Mouse (Mus musculus): ENCODE data around the gene Cox17. TPM values are rescaled to one million over a fixed set of nuclear protein-coding genes. Genes with fewer than 3 reads are reported as not detected.

Gene Cox17
- polyA plus RNA-seq, 1 experiment from 2014 or later, result 557 TPM

DNA sequence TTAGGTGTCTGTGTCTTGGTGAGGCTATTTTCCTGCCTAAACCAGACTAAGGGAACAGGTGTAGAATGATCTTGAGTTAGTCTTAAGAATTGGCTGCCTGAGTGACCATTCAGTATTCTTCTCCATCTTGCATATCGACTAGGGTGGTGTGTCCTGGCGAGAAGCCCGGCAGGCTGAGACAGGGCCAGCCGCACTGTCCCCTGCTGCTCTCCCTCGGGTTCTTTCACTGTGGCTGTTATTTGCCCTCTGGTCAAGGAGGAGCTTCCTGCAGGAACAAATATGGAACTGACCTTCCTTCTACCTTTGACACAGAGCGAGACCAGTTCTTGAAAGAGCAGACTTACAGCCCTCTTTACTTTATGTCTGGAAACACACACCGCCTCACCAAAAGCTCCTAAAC, 5.2 kb downstream of the Cox17 start:
- Histone ChIP-seq H3K4me3 (ENCODE audit: low read depth, low read length) (no peak overlapping the region), H3K36me3 (ENCODE audit: control insufficient read depth, insufficient read depth) (peaks cover 29% of the 10 kb centered on the region), H3K4me2 (replicated peaks; ENCODE audit: low read depth) (no peak overlapping the region), H3K27ac (ENCODE audit: low read depth, low read length) (no peak overlapping the region), H3K9ac (ENCODE audit: low read depth, low read length) (no peak overlapping the region), H3K4me1 (replicated peaks; ENCODE audit: control insufficient read depth, insufficient read depth, low read length) (peaks cover 7% of the 10 kb centered on the region; the same call in 1 of the 2 replicates), H3K9me3 (ENCODE audit: control insufficient read depth) (no peaks in the 10 kb centered on the region), H3K27me3 (replicated peaks; ENCODE audit: control insufficient read depth, insufficient read depth, low read length) (no peaks in the 10 kb centered on the region)
- ATAC-seq, result no peak
- TF ChIP-seq CTCF (IDR thresholded peaks at IDR 0.05; ENCODE audit: low read depth), result no peak
- WGBS, result 78% methylated on average over 7 of the region's 7 CpGs

DNA sequence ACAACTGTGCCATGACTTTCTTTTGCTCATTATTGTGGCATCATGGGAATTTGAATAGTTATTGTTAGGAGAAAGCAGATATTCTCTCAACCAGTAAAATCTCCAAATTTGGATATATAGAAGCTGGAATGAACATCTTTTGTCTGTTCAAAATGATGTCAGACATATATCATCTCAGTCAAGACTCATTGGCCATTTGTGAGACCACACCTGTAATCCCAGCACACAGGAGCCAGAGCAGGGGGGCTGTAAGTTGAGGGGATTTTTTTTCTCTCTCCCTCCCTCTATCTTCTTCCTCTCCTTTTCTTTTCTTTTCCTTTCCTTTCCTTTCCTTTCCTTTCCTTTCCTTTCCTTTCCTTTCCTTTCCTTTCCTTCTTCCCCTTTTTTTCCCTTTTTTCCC, 6.1 kb downstream of the Cox17 start:
- H3K4me2 ChIP-seq (replicated peaks; ENCODE audit: low read depth), result no peak overlapping the region
- no peak overlapping the region for H3K4me3 ChIP-seq (ENCODE audit: low read depth, low read length)
- peaks cover 29% of the 10 kb centered on the region for H3K36me3 ChIP-seq (ENCODE audit: control insufficient read depth, insufficient read depth)
- H3K4me1 ChIP-seq (replicated peaks; ENCODE audit: control insufficient read depth, insufficient read depth, low read length), result peaks cover 1% of the 10 kb centered on the region; the same call in 1 of the 2 replicates
- H3K9ac ChIP-seq (ENCODE audit: low read depth, low read length), result no peak overlapping the region
- no peaks in the 10 kb centered on the region for H3K27me3 ChIP-seq (replicated peaks; ENCODE audit: control insufficient read depth, insufficient read depth, low read length)
- no peak for ATAC-seq
- no peak overlapping the region for H3K27ac ChIP-seq (ENCODE audit: low read depth, low read length)
- no peaks in the 10 kb centered on the region for H3K9me3 ChIP-seq (ENCODE audit: control insufficient read depth)
- no peak for TF ChIP-seq CTCF (IDR thresholded peaks at IDR 0.05; ENCODE audit: low read depth)

DNA sequence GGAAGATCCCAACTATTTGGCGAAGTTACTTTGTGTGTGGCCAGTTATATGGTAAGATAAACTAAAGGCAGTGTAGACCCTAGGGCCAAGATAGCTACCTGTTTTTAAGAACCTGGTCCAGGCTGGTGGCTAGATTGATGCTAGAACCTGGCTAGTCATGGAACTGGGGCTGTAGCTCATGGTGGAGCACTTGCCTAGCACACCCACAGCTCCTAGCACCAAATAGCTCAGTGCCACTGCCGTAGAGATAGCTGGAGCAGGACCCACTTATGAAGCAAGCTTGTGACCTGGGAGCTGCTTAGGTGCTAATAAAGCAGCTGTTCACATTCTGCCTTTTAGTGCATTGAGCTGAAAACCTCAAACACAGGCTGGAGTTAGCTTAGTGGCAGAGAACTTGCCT, 6.9 kb downstream of the Cox17 start:
- no peak overlapping the region for H3K4me2 ChIP-seq (replicated peaks; ENCODE audit: low read depth)
- H3K4me3 ChIP-seq (ENCODE audit: low read depth, low read length), result no peak overlapping the region
- no peaks in the 10 kb centered on the region for H3K9me3 ChIP-seq (ENCODE audit: control insufficient read depth)
- H3K36me3 ChIP-seq (ENCODE audit: control insufficient read depth, insufficient read depth), result peaks cover 29% of the 10 kb centered on the region
- H3K27me3 ChIP-seq (replicated peaks; ENCODE audit: control insufficient read depth, insufficient read depth, low read length), result no peaks in the 10 kb centered on the region
- no peak for TF ChIP-seq CTCF (IDR thresholded peaks at IDR 0.05; ENCODE audit: low read depth)
- H3K9ac ChIP-seq (ENCODE audit: low read depth, low read length), result no peak overlapping the region
- H3K27ac ChIP-seq (ENCODE audit: low read depth, low read length), result no peak overlapping the region
- no peak for ATAC-seq
- WGBS, result 89% methylated on average over 2 of the region's 2 CpGs
- no peaks in the 10 kb centered on the region for H3K4me1 ChIP-seq (replicated peaks; ENCODE audit: control insufficient read depth, insufficient read depth, low read length)

DNA sequence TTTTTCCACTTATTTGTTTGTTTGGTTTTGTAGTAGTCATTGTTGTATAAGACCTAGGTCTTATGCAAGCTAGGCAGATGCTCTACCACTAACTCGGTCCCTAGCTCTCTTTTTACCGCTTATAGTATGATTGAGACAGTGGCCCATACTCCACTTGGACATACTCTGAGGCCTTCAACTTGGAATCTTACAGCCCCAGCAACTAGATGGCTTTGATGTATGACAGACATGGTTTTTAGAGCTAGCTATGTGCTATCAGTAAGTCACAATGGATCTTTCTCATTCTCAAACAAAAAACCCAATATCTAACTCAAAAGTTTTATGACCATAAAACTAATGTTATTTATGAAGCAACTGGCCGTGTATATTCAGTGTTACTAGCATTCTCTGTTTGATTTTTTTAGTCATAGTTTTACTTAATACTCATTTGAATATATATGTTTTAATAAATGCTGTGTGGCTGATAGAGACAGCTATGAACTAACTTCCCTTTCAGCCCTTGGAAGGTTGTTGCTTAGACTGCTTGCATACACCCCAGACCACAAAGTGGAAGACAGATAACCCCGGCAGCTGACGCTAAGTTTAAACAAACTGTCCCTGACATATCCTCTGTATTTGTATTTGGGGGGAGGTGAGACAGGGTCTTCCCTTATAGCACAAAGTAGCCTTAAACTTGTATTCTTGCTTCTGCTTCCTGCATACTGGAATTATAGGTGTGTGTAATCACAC, 7.6 kb downstream of the Cox17 start:
- H3K9ac ChIP-seq (ENCODE audit: low read depth, low read length), result no peak overlapping the region
- H3K9me3 ChIP-seq (ENCODE audit: control insufficient read depth), result no peaks in the 10 kb centered on the region
- no peak for ATAC-seq
- no peak overlapping the region for H3K27ac ChIP-seq (ENCODE audit: low read depth, low read length)
- no peak overlapping the region for H3K4me3 ChIP-seq (ENCODE audit: low read depth, low read length)
- WGBS, result 68% methylated on average over 5 of the region's 5 CpGs
- no peaks in the 10 kb centered on the region for H3K27me3 ChIP-seq (replicated peaks; ENCODE audit: control insufficient read depth, insufficient read depth, low read length)
- H3K4me1 ChIP-seq (replicated peaks; ENCODE audit: control insufficient read depth, insufficient read depth, low read length), result no peaks in the 10 kb centered on the region
- H3K4me2 ChIP-seq (replicated peaks; ENCODE audit: low read depth), result no peak overlapping the region
- peaks cover 27% of the 10 kb centered on the region for H3K36me3 ChIP-seq (ENCODE audit: control insufficient read depth, insufficient read depth)
- no peak for TF ChIP-seq CTCF (IDR thresholded peaks at IDR 0.05; ENCODE audit: low read depth)

DNA sequence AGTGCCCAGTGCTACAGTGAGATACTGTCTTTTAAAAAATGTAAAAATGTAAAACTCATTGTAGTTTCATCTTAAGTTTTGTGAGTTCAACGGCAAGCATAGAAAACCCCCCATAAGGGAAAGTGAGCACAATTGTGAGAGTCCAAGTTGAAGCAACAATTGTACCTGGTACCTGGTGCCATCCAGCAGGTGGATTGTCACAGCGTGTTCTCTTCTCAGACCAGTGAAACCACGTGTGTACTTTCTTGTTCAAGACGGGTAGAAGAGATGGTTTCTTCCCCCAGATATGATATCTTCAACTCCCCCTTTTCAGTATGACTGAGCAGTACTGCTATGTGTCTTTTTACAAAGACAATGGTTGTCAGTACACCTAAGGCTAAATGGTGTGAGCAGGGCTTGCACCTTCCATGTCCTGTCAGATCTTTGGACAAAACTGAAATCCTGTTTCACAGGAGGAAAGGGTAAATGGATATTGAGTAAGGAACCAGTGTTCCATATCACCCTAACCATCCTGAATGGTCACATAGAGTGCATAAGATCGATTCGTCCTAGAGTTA, 11.5 kb downstream of the Cox17 start:
- H3K4me3 ChIP-seq (ENCODE audit: low read depth, low read length), result no peak overlapping the region
- ATAC-seq, result no peak
- peaks cover 8% of the 10 kb centered on the region for H3K36me3 ChIP-seq (ENCODE audit: control insufficient read depth, insufficient read depth)
- H3K9me3 ChIP-seq (ENCODE audit: control insufficient read depth), result no peaks in the 10 kb centered on the region
- TF ChIP-seq CTCF (IDR thresholded peaks at IDR 0.05; ENCODE audit: low read depth), result no peak
- no peaks in the 10 kb centered on the region for H3K4me1 ChIP-seq (replicated peaks; ENCODE audit: control insufficient read depth, insufficient read depth, low read length)
- 90% methylated on average over 6 of the region's 6 CpGs for WGBS
- H3K4me2 ChIP-seq (replicated peaks; ENCODE audit: low read depth), result no peak overlapping the region
- no peaks in the 10 kb centered on the region for H3K27me3 ChIP-seq (replicated peaks; ENCODE audit: control insufficient read depth, insufficient read depth, low read length)
- no peak overlapping the region for H3K27ac ChIP-seq (ENCODE audit: low read depth, low read length)
- H3K9ac ChIP-seq (ENCODE audit: low read depth, low read length), result no peak overlapping the region

DNA sequence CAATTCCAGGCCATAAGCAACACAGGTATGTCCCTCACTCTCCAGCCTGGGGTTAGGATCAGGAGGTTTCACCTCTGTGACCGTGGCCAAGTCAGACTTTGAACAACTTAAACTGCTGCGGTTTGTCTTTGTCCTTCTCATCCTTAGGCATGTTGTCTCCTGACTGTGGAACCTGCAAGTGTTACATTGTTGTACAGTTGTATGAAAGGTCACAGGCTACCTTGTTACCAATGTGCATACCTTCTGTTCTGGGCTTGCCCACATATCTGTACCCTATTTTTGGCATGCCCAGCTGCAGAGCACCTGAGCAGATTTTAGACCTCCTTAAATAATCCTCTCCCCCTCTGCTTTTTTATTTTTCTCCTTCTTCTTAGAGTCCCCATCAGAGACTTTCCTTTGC, 12.4 kb downstream of the Cox17 start:
- Histone ChIP-seq H3K4me1 (replicated peaks; ENCODE audit: control insufficient read depth, insufficient read depth, low read length) (no peaks in the 10 kb centered on the region), H3K4me3 (ENCODE audit: low read depth, low read length) (no peak overlapping the region), H3K36me3 (ENCODE audit: control insufficient read depth, insufficient read depth) (peaks cover 4% of the 10 kb centered on the region; the same call in 1 of the 2 replicates), H3K9ac (ENCODE audit: low read depth, low read length) (no peak overlapping the region), H3K27me3 (replicated peaks; ENCODE audit: control insufficient read depth, insufficient read depth, low read length) (no peaks in the 10 kb centered on the region), H3K9me3 (ENCODE audit: control insufficient read depth) (no peaks in the 10 kb centered on the region), H3K4me2 (replicated peaks; ENCODE audit: low read depth) (no peak overlapping the region), H3K27ac (ENCODE audit: low read depth, low read length) (no peak overlapping the region)
- 95% methylated on average over 2 of the region's 2 CpGs for WGBS
- no peak for TF ChIP-seq CTCF (IDR thresholded peaks at IDR 0.05; ENCODE audit: low read depth)
- ATAC-seq, result no peak

All from intestine, postnatal 0 days (tissue).